Mouse (Mus musculus) megakaryocyte-erythroid progenitor cell, adult 5 weeks (primary cell): ENCODE results near the gene Gm4559. TPM values are rescaled to one million over a fixed set of nuclear protein-coding genes. Genes with fewer than 3 reads are reported as not detected.

ENCODE experiments used
- polyA plus RNA-seq: library from polyadenylated mRNA; stranded (reverse); fragments of >175 nt; gene quantifications from 2 replicates; pipeline ENCODE4 v1.2.3, GENCODE M21; 2012

The Gm4559 gene
- polyA plus RNA-seq, result not detected in 2 replicates

DNA sequence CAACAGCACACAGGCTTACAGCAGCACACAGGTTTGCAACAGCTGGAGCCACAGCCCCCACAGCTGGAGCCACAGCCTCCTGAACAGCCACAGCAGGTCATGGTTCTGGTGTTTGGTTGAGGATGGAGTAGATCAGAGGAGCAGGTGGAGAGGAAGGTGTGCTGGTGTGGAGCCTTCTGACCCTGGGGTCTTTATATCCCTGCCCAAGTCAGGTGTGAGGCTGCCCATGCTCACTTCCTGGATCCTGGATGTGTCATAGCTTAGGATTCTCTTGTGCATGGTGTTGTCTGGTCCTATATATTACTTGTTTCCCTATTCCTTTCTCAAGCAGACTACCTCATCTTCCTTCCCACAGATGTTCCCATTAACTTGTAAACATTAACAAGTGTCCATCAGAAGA lies at the start of gene Gm4559:
Gene Gm4559 (minus strand): TSS at position 101 of the 400 bp plus-strand sequence.

DNA sequence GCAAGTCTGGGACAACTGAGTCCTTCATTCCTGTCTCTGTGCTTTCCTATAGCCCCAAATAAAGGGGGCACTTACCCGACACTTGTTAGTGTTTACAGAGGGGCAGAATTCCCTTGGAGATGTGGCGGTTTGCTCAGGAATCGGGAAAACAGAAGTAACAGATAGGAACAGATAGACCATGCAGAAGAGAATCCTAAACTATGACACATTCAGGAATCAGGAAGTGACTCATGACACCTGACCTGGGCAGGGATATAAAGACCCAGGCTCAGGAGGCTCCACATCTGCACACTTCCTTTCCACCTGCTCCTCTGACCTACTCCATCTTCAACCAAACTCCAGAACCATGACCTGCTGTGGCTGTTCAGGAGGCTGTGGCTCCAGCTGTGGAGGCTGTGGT lies 29.1 kb upstream of the Gm4559 start, which contains the start of gene Krtap5-4:
Gene Krtap5-4 (plus strand): TSS at position 301 of the 400 bp plus-strand sequence.

DNA sequence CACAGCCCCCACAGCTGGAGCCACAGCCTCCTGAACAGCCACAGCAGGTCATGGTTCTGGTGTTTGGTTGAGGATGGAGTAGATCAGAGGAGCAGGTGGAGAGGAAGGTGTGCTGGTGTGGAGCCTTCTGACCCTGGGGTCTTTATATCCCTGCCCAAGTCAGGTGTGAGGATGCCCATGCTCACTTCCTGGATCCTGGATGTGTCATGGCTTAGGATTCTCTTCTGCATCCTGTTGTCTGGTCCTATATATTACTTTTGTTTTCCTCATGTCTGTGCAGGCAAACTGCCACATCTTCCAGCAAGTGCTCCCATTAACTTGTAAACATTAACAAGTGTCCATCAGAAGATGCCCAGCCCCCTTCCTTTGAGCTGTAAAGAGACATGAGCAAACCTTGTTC lies 22.9 kb upstream of the Gm4559 start, which contains the start of gene Krtap5-1:
Gene Krtap5-1 (minus strand): TSS at position 101 of the 400 bp plus-strand sequence.

GRCm38 (mm10) chr7:142258254-142258653 lies 15.9 kb downstream of the Gm4559 start, which contains the start of gene Gm2431:
Gm2431 (minus strand) TSS chr7:142258354.

GRCm38 (mm10) chr7:142240978-142241377 lies 33.2 kb downstream of the Gm4559 start, which contains the start of gene Gm40460:
Gm40460 (minus strand) TSS chr7:142241078.

GRCm38 (mm10) chr7:142229871-142230270 lies 44.3 kb downstream of the Gm4559 start, which contains the start of gene Krtap5-5:
Krtap5-5 (minus strand) TSS chr7:142229971.

Other genes starting within 250 kb of the Gm4559 start
- 51.7 TPM in 2 replicates for gene Mob2, start 213.3 kb downstream of the Gm4559 start, polyA plus RNA-seq
- gene Dusp8, start 178.5 kb downstream of the Gm4559 start, polyA plus RNA-seq, result 2.6 and 3.2 TPM in 2 replicates
- not detected in 2 replicates for gene Gm45618, start 153.6 kb downstream of the Gm4559 start, polyA plus RNA-seq
- not detected in 2 replicates for gene Gm39115, start 138.3 kb downstream of the Gm4559 start, polyA plus RNA-seq
- not detected in 2 replicates for gene Gm45337, start 129.8 kb downstream of the Gm4559 start, polyA plus RNA-seq
- gene Gm29735, start 117.2 kb downstream of the Gm4559 start, polyA plus RNA-seq, result not detected in 2 replicates
- not detected in 2 replicates for gene Gm4553, start 108.6 kb downstream of the Gm4559 start, polyA plus RNA-seq
- gene Krtap5-2, start 98.4 kb downstream of the Gm4559 start, polyA plus RNA-seq, result not detected in 2 replicates
- gene Gm10153, start 84.0 kb downstream of the Gm4559 start, polyA plus RNA-seq, result not detected in 2 replicates
- not detected in 2 replicates for gene Krtap5-3, start 73.0 kb downstream of the Gm4559 start, polyA plus RNA-seq
- gene Gm7579, start 62.5 kb downstream of the Gm4559 start, polyA plus RNA-seq, result not detected in 2 replicates
- gene Krtap5-5, start 44.4 kb downstream of the Gm4559 start, polyA plus RNA-seq, result not detected in 2 replicates
- gene Gm40460, start 33.3 kb downstream of the Gm4559 start, polyA plus RNA-seq, result not detected in 2 replicates
- not detected in 2 replicates for gene Gm2431, start 16.0 kb downstream of the Gm4559 start, polyA plus RNA-seq
- not detected in 2 replicates for gene Krtap5-1, start 22.8 kb upstream of the Gm4559 start, polyA plus RNA-seq
- gene Krtap5-4, start 29.2 kb upstream of the Gm4559 start, polyA plus RNA-seq, result not detected in 2 replicates
- gene Ifitm10, start 99.4 kb upstream of the Gm4559 start, polyA plus RNA-seq, result 2.5 and 2.6 TPM in 2 replicates
- 62.1 and 84.1 TPM in 2 replicates for gene Gm49369, start 108.3 kb upstream of the Gm4559 start, polyA plus RNA-seq
- gene Ctsd, start 113.7 kb upstream of the Gm4559 start, polyA plus RNA-seq, result 77.7 and 82.6 TPM in 2 replicates
- gene Syt8, start 160.5 kb upstream of the Gm4559 start, polyA plus RNA-seq, result not detected in 2 replicates
- 3.8 and 4.9 TPM in 2 replicates for gene Tnni2, start 167.4 kb upstream of the Gm4559 start, polyA plus RNA-seq
- 82.2 and 95.3 TPM in 2 replicates for gene Lsp1, start 186.4 kb upstream of the Gm4559 start, polyA plus RNA-seq
- 0.41 and 1.3 TPM in 2 replicates for gene Tnnt3, start 224.5 kb upstream of the Gm4559 start, polyA plus RNA-seq